Mouse (Mus musculus) cerebellum, postnatal 25 days (tissue): Measurements from ENCODE around the gene Mrln.
A peak's percentile ranks its signal among the peaks of the same experiment; 100 is the strongest.

ENCODE experiments used
- DNase-seq, 2 experiments: peaks; one replicate each; pipeline ENCODE4 v3.0.0; 2021; ENCODE audit warnings: mixed read lengths in 2 of 2

Mrln gene

DNA sequence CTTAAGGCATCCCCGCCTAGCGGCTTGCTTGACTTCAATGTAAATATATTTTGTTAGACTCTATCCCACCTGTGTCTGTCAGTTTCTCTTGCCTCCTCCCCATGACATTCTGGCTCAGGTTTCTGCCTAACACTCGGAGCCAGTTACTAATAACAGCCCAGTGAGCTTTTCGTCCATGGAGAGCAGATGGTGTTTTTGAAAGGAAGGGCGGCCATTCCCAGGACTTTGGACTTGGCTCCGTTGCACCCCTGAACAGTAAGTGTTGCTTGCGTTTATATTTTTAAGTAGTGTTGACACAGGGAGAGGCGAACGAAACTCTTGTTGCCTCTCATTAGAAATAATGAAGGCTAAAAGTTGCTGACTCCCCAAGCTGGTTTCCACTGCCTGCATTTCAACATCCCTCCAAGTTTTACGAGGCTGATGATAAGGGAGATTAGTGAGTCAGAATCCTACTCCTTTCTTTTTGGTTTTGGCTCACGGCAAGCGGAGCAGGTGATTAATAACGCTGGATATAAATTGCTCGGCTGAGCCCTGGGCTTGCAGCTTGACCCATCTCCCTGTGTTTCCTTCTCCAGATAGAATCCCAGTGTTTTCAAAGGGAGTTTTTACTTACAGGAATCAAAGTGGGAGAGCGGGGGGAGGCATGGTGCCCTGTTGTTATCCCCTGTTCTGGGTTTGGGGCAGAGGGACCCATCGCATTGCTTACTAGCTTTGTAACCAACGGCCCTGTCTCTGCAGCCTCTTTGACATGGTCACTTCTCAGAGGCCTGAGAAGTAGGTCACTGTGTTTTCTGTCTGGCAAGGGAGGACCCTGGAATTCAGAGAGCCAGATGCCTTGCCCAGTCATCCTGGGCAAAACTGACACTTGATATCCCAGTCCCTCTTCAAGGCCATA, at the start of gene Mrln:
TSS of gene Mrln (plus strand) at position 160 of the 895 bp plus-strand sequence.
- peak; percentile 76 to 78 for DNase-seq

DNA sequence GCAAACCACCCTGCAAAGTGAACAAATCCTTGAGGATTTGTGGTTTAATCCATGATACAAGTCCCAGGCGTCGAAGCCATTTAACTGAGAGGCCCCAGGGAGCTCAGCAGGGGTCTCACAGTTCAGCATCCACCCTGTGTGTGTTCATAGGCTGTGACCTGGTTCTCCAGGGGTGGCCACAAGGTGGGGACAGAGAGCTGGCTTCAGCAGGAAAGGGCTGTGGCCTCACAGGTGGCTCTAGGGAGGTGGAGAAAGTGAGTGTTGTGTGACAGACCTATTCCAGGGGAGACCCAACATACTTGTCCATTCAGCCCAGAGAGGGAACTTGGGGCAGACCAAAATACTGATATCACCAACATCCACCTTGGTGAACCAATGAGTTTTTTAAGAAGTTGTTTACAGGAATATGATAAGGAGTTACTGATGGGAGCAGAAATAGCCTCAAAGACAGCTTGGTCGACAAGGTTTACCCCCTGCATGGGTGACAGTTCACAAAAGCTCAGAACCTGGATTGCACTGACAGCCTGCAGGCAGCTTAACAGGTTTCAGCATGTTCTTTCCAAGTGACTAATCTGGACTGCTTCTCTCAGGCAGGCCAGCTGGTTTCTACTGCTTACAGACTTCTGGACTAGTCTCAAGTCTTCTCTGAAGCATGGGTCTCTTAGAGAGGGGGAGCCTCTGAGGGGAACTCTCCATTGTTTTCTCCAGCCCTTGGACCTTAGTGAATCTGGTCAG, 47.9 kb upstream of the Mrln start:
- DNase-seq = peak; percentile 46 to 73

DNA sequence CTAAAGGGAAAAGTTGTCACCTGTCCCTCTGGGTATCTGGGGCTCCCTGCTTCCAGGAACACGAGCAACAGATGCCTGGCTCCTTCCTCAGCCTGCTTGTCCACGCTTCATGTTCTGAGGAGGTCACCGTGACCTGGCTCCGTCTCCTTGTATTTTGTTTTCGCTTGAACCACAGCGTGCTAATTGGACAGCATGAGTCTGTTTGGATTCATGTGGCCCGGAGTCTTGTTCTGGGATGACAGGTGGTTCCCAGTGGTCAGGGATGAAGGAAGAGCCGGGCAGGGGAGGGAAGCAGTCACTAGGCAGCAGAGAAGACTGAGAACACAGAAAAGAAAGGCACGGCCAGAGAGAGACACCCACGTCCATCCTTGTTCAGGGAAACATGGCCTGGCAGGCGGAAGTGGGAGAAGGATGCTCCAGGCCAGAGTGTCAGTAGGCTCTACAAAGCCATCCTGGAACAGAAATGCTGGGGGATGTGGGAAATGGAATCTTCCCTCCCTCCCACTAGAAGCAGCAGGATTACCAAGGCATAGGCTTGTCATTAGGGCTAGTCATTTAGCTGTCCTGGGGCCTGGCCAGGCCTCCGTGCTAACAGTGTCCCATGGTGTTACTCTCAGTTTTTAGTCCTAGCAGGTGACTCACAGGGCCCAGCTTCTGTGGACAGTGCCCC, 44.7 kb upstream of the Mrln start:
- DNase-seq = peak; percentile 54 to 56

DNA sequence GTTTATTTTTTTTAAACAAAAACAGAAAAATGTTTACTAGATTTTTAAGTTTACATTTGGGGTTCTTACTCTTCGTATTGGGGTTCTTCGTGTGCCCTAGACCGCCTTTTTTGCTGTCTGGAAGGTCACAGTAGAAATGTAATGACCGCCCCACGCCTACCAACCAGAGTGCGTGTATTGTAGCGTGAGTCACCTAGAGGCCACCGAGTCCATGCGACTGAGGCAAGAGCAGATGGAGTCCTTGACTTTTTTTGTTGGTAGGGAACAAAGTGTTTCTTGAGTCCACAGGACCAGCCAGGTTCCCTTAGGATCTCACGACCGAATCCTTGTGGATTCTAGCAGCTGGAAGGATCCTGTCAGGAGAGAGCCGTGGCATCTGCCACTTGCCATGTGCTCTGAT, 43.7 kb upstream of the Mrln start:
- DNase-seq = no peak

DNA sequence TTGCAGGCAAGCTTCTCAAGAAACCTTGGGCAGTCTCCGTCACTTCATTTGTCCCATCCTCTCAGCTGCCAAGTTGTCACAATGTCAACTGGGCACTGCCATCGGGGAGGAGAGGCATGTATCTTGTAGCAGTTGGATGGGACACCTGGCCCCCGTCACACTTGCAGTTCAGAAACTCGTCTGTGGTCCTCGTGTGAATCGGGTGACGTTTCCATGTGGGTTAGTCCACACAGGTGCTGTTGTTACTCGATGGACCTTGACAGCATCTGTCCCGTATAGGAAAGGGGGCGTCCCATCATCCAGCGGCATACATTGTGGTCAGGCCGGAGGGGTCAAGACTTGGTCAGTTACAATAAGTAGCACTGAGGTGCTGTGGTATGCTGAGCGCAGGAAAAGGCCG, 43.0 kb upstream of the Mrln start:
- DNase-seq = no peak

DNA sequence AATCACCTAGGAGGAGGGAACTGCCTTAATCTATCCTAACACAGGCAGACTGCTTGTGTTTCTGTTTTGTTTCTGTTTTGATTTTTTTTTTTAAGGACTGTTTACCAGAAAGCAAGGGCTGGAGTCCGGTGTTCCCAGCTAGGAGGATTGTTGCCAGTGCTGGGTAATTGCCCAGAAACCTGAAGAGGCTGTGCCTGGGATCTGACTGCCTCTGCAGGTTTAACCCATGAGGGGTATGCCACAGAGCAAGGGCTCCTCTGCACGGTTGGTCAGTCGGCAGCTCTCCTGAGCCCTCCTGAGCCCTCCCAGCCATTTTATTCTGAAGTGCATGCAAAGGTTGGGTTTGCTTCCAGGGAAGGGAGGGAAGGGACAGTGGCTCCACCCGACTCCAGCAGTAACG, 40.8 kb upstream of the Mrln start:
- DNase-seq = peak; percentile 69 to 77

DNA sequence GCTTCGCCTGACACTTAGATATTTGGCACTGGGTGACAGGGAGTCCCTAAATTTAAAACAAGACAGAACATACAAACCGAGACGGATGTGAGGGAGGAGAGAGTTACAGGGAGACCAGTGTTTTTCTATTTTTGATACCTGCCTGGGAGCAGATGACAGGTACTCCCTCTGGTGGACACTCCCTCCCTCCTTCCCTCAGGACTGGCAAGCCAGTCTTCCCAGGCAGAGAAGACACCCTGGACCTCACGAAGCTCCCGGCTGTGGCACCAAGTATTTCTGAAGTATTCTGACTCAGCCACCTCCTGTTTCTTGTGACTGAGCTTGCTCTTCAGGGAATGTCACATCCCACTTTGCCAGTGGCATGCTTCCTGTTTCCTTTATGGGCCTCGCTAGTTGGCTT, 38.6 kb upstream of the Mrln start:
- DNase-seq = peak; percentile 69 to 80

DNA sequence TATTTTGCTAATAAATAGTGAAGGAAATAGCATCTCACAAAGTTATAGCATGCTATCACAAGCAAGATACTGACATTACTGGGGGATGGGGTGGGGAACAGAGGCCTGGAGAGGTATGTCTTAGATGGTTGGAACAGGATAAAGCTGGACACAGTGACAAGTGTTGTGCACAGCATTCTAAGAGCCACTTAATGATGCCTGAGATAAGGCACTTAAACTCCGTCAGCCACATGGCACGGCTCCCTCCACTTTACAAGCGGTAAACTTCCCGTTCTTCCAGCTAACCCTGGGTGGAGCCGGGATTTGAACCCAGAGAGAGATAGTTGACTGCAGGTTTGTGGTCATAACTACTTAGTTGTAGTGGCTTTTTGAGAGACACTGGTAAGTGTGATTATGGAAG, 38.0 kb upstream of the Mrln start:
- DNase-seq = no peak

DNA sequence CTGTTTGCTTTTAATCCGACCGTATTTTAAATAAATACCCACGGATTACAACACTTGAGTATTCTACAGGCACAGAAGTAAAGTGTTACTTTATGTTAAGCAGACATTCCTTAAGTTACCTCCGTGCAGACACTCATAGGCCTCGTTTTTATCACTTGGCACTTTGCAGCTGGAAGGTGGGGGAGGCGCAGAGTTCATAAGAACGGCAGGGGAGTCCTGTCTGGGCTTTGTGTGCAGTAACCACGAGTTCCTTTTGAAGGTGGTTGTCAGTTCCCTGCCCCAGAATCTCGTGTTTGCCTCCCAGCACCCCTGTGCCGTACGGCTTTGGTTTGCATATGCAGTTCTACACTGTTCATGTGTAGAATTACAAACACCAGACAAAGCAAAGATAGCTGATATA, 36.8 kb upstream of the Mrln start:
- DNase-seq = no peak

DNA sequence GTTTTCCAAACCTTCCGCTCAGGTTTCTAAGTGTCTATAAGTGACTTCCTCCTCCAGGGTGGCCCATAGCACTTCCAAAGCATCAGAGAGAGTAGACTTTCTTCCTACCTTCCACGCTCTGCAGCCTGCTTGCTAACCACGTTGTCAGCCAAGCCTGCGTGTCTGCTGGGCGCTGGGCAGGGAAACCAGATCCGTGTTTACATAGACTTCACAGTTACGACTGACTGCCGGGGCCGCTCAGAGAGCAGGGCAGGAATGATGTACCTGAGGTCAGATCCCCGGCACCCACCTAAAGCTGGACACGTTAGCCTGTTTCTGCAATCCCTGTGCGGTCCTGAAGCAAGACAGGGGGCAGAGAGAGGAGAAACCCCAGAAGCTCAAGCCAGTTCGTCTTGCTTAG, 36.1 kb upstream of the Mrln start:
- DNase-seq = no peak

DNA sequence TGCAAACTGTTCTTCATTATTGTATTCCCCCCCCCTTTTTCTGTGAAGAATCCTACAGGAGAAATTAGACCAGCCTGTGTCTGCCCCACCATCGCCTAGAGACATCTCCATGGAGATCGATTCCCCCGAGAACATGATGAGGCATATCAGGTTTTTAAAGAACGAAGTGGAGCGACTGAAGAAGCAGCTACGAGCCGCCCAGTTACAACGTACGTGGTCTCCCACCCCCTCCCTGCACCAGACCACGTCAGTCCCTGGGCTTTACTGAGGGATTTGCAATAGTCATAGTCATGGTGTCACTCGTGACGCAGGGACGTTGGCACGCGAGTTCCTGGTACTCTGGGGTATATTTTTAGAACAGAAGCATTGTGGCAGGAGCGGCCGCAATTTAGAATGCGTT, 35.4 kb upstream of the Mrln start:
- DNase-seq = no peak

DNA sequence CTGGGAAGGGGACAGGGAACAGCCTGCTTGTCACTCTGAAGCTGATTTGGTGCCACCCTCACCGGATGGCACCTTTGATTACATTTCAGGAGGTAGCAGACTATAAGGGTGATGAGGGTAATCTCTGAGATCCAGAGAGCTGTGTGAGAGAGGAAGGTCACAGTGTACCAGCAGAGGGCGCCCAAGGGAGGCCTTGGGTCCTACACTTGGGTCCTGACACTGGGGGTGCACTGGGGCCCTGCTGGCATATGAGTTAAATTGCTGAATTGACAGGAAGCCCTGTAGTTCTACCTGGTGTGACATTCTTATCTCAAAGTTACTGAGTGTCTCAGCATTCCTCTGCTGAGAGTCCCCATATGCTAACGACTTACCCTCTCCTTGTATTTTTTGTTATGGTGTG, 31.1 kb upstream of the Mrln start:
- DNase-seq = peak; percentile 69 to 85

DNA sequence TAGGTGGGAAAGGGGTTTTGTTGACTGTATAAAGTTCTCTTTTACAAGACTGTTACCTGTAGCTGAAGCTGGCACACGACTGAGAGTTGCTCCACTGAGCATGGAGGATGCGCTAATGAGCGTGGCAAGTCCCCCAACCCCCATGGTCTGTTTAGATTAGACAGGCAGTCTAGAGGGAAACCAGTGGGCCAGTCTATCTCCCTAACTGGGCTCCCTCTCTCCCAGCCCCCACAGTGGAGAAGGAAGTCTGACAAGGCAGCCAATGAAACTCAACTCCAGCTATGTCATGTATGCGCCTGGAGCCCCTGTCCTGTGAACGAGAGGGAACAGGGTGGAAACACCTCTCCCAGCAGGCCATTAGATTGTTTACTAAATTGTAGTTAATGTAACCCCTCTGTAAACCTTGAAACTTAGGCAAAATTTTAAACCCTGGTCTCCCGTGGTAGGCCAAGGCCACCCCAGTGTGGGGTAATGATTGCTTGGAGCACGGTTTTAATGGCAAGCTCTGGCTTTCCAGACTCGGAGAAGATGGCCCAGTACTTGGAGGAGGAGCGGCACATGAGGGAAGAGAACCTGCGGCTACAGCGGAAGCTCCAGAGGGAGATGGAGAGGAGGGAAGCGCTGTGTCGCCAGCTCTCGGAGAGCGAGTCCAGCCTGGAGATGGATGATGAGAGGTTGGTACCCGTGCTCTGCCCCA, 29.8 kb upstream of the Mrln start:
- no peak for DNase-seq

DNA sequence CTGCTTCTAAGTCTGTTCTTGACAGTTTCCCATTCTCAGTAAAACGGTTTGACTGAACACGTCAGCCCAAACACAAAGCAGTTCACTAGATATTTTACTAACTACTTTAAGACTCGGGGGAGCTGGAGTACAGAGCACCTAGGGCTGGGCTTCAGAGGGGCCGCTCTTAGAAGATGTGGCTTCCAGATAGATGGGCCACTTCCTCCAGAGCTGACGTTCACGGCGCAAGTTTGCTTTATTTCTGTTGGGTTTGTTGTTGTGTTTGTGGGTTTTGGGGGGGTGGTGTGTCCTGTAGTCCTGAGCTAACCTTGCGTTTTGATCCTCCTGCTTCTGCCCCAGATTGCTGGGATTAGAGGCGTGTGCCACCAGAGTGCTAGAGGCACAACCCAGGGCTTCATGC, 23.7 kb upstream of the Mrln start:
- no peak for DNase-seq

DNA sequence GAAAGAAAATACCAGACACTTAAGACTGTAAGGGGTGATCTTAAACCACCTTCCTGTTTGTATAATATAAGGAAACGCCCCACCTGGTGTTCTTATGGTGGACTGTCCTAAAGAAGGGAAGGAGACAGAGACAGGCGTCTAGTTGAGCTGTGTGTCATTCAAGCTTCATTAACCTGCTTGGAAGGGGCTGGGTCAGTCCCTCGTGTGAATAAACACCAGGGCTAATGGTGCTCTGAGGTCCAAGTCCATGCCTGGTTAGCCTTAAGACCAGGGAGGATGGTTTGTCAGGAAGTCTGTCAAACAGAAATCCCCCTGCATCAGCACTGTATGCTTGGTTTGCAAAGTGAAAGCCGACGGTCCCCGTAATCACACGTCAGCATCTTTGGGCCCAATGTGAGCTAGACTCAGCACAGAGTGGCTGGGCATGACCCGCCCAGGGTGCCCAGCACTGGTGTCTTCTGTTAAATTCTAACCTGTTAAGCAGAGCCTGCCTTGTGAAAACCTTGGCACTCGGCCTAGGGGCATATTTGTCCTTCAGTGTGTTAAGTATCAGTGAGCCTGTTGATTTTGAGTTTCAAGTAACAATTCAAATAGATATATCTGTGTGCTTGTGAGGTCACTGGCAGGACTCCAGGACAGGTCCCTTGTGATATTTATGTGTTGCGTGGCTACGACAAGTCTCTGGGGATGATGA, 23.0 kb upstream of the Mrln start:
- no peak for DNase-seq

DNA sequence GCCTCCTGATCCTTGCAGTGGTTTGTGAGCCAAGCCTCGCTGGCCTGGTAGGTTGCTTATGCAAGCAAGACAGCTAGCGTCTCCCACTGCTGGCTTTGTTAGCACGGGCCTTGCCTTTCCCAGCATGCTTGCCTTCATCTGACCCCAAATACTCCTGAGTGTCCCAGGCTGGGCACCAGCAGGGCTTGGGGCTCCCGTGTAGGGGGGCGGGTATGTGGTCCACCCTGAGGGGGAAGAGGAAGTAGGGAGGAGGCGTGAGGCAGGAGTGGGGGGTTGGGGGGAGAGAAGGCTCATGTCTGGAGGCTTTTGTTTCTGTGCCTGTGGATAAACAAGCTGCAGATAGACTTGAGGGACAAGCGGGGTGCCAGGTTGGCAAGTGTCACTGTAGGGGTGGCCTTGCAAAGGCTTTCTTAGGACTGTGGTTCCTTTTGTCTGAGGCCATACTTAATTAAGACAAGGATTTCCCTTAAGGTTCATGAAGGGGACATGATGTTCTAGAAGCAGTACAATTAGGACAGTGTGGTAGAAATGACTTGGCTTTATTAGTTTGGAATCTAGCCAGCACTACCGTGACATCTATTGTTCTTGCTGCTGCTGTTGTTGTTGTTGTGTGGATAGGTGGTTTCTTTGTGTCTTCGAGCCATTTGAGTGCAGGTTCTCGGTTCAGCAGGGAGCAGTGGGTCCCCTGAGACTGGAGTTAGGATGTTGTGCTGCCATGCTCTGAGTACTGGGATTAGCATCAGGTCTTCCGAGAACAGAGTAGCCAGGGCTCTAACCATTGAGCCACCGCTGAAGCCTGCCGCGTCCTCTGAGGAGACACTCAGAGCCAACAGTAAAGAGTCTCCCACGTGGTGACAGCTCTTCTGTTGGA, 21.0 kb upstream of the Mrln start:
- no peak for DNase-seq

DNA sequence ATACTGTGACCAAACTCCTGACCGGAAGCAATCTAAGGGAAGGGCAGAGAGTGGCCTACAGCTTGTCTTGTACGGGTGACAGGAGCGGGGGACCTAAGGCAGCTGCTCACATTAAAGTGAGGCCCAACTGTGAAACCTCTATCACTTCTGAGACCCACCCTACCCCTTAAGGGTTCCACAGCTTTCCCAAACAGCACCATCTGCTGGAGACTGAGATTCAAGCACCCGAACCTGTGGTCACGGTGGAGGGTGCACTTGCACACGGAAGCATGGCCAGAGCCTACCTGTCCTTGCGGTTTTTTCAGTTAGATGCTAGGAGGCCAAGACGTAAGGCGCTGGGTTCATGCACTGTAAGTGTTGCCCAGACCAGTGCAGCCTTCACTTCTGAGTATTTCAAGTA, 18.3 kb upstream of the Mrln start:
- DNase-seq = peak in 1 of 2 experiments; percentile 66

DNA sequence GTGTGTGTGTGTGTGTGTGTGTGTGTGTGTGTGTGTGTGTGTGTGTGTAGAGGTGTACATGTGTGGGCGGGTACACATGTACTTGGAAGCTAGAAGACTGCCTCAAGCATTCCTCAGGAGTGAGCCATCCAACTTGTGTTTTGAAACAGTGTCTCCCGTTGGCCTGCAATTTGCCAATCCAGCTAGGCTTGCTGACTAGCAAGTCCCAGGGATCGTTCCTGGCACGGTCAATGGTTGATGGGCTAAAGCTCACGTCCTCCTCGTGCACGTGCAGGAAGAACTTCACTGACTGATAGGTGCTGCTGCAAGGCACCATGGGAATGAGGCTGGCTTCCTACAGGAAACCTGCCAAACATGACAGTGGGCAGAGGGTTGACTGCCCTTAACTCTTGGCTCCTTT, 17.9 kb upstream of the Mrln start:
- DNase-seq = no peak

DNA sequence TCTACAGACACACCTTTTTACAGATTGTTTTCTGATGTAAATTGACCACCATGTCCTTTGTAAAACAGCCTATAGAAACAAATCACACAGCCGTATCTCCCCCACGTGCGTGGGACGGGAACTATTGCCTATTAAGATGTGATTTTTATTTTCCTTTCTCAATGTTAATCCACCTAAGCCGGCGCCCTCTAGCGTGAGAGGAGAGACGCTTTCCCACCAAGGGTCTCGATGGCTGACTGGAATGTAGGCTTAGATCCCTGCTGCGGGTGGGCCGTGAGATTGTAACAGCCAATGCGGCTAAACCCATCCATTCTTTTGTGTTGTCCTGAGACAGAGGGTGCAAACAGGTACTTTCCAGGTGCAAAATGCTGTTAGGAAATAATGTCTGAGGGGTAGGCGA, 14.6 kb upstream of the Mrln start:
- peak in 1 of 2 experiments; percentile 38 for DNase-seq

DNA sequence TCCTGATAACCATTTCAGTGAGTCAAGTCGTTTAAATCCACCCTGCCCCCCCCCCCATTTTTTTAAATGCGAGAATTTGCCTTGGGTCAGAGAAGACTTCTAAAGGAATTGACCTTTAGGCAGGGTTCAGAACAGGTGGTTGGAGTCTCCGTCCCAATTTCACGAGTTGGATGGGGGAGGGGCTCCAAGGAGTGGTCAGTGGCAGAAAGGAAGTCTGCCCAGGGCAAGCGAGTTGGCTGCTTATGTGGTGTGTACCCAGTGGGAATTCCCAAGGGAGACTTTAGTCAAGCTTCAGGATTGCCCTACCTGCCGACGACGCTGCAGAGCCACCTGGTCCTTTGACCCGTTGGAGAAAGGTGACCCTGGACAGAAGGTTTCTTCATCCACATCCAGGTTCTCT, 10.2 kb upstream of the Mrln start:
- DNase-seq = no peak

DNA sequence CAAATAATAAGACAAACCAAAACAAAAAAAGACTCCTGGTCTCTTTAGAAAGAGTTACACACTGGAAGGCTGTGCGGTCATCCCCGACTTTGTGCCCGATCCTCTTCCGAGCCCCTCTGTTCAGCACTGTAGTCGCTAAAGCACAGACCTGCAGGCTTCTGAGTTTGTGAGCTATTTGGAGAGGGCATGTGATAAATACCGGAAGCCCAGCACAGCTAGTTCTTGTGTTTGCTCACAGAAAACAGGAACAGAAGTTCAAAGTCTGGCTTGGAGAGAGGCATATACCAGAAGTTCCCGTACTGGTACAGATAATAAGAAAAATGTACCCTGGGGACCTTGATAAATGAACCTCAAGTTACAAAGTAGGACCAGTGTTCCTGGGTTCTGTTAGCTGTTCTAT, 9.2 kb upstream of the Mrln start:
- DNase-seq = no peak
